Mouse (Mus musculus) G1E (cell line): ENCODE measurements around the gene Slc2a10. TPM values are rescaled to one million over a fixed set of nuclear protein-coding genes. Genes with fewer than 3 reads are reported as not detected.
"Not testable (repeated sequence)": the region's sequence is repeated elsewhere in the genome, so short reads cannot be mapped to it uniquely, and the experiment has no call there.

Experiments used
- ATAC-seq: 2 replicates; pipeline ENCODE4 v1.8.0; 2016; ENCODE audit warnings: mild to moderate bottlenecking; ENCODE audit not compliant: insufficient number of reproducible peaks, poor library complexity, low FRiP score, severe bottlenecking; ENCODE audit errors: extremely low read depth
- DNase-seq: peaks from one replicate; pipeline ENCODE4 v3.0.0; 2012; ENCODE audit warnings: low spot score
- H3K27me3 ChIP-seq: 2 replicates; pipeline ENCODE4 v1.6.1; 2012; ENCODE audit warnings: mild to moderate bottlenecking, low read length, inconsistent platforms; ENCODE audit not compliant: insufficient read depth
- H3K36me3 ChIP-seq: replicated peaks from 2 replicates; pipeline ENCODE3; 2012; ENCODE audit warnings: mild to moderate bottlenecking, inconsistent platforms
- H3K4me1 ChIP-seq: 2 replicates; pipeline ENCODE4 v1.6.1; 2012; ENCODE audit warnings: low read depth, low read length, inconsistent platforms, mixed read lengths; ENCODE audit not compliant: insufficient read depth
- H3K4me3 ChIP-seq: 2 replicates; pipeline ENCODE4 v1.5.1; 2012; ENCODE audit warnings: low read depth, mild to moderate bottlenecking, inconsistent platforms, low read length, moderate library complexity, mixed read lengths
- H3K9me3 ChIP-seq: replicated peaks from 2 replicates; pipeline ENCODE4 v1.6.1; 2012; ENCODE audit warnings: inconsistent platforms
- CTCF ChIP-seq: IDR thresholded peaks from 2 replicates; pipeline ENCODE4 v1.5.1; 2012; ENCODE audit warnings: low read depth, low read length, inconsistent platforms, mixed read lengths
- GATA1 ChIP-seq: IDR thresholded peaks from 2 replicates; pipeline ENCODE4 v1.6.1; 2012; ENCODE audit warnings: borderline replicate concordance, low read length, inconsistent platforms, mixed read lengths
- GATA2 ChIP-seq: IDR thresholded peaks from 2 replicates; pipeline ENCODE4 v1.6.1; 2012; ENCODE audit warnings: low read depth, low read length, inconsistent platforms, borderline replicate concordance
- POLR2AphosphoS5 ChIP-seq: IDR thresholded peaks from 2 replicates; pipeline ENCODE4 v1.6.1; 2012; ENCODE audit warnings: low read depth, low read length, inconsistent platforms; ENCODE audit not compliant: insufficient replicate concordance
- TAL1 ChIP-seq: conservative IDR thresholded peaks from 2 replicates; pipeline ENCODE4 v1.6.1; 2012; ENCODE audit warnings: low read depth, low read length, inconsistent platforms, mixed read lengths
- polyA plus RNA-seq: library from polyadenylated mRNA; stranded (reverse); fragments of >175 nt; gene quantifications from 2 replicates; pipeline ENCODE4 v1.2.3, GENCODE M21; 2012
- total RNA-seq, 2 experiments: library from RNA; stranded (forward) in 1 of 2; stranded (reverse) in 1 of 2; fragments of 200-1000 nt in 1 of 2; fragments of >200 nt in 1 of 2; fragmentation: Nextera tagmentation in 1 of 2; gene quantifications; 2 replicates each; pipeline ENCODE4 v1.2.3; 2014 to 2017

Gene Slc2a10
- total and polyA plus RNA-seq, 3 experiments = 0.16 TPM; not detected in 2

GRCm38 (mm10) chr2:165497706-165498275 is 5.8 kb upstream of the Slc2a10 start:
- H3K4me1 ChIP-seq = peaks cover 11% of the 10 kb centered on the region
- TF ChIP-seq POLR2AphosphoS5 (no peak), CTCF (no peak), GATA2 (no peak), TAL1 (no peak), GATA1 (no peak)
- H3K27me3 ChIP-seq = peaks cover 17% of the 10 kb centered on the region
- no peak overlapping the region for H3K4me3 ChIP-seq
- DNase-seq = no peak
- no peaks in the 10 kb centered on the region for H3K36me3 ChIP-seq
- ATAC-seq = no peak
- H3K9me3 ChIP-seq = peaks cover 3% of the 10 kb centered on the region; the same call in 1 of the 2 replicates

- no peaks in the 10 kb centered on the region for H3K36me3 ChIP-seq
- TF ChIP-seq TAL1 (no peak), GATA2 (no peak), GATA1 (no peak), POLR2AphosphoS5 (no peak), CTCF (no peak)
- H3K27me3 ChIP-seq = peaks cover 17% of the 10 kb centered on the region
- ATAC-seq = no peak
- DNase-seq = no peak
- H3K9me3 ChIP-seq = peaks cover 3% of the 10 kb centered on the region; the same call in 1 of the 2 replicates
- no peak overlapping the region for H3K4me3 ChIP-seq
- H3K4me1 ChIP-seq = peaks cover 5% of the 10 kb centered on the region
Observed at GRCm38 (mm10) chr2:165498816-165499215, 4.8 kb upstream of the Slc2a10 start.

GRCm38 (mm10) chr2:165509686-165510085 is 6.1 kb downstream of the Slc2a10 start:
- DNase-seq (no peak), ATAC-seq (no peak)
- Histone ChIP-seq H3K9me3 (no peaks in the 10 kb centered on the region), H3K27me3 (no peaks in the 10 kb centered on the region; the same call in 1 of the 2 replicates), H3K36me3 (no peaks in the 10 kb centered on the region), H3K4me1 (no peaks in the 10 kb centered on the region), H3K4me3 (no peak overlapping the region)
- TF ChIP-seq GATA1 (no peak), CTCF (no peak), POLR2AphosphoS5 (no peak), GATA2 (no peak), TAL1 (no peak)

- no peaks in the 10 kb centered on the region for H3K27me3 ChIP-seq
Observed at GRCm38 (mm10) chr2:165510466-165510865, 6.9 kb downstream of the Slc2a10 start.

GRCm38 (mm10) chr2:165510914-165511458 is 7.4 kb downstream of the Slc2a10 start:
- H3K27me3 ChIP-seq = not testable (repeated sequence)

More at GRCm38 (mm10) chr2:165510466-165510865, 6.9 kb downstream of the Slc2a10 start:
- Histone ChIP-seq H3K36me3 (no peaks in the 10 kb centered on the region), H3K9me3 (no peaks in the 10 kb centered on the region), H3K4me1 (no peaks in the 10 kb centered on the region), H3K4me3 (no peak overlapping the region)
- ATAC-seq = no peak
- TF ChIP-seq GATA2 (no peak), TAL1 (no peak), GATA1 (no peak), POLR2AphosphoS5 (no peak), CTCF (no peak)
- DNase-seq = no peak

GRCm38 (mm10) chr2:165511530-165511929 is 7.9 kb downstream of the Slc2a10 start:
- H3K27me3 ChIP-seq, ATAC-seq, DNase-seq, H3K36me3 ChIP-seq, H3K4me3 ChIP-seq, H3K4me1 ChIP-seq, H3K9me3 ChIP-seq: not testable (repeated sequence)

More at GRCm38 (mm10) chr2:165510914-165511458, 7.4 kb downstream of the Slc2a10 start:
- H3K9me3 ChIP-seq, H3K4me3 ChIP-seq, H3K36me3 ChIP-seq, DNase-seq, H3K4me1 ChIP-seq: not testable (repeated sequence)
- peak; percentile 34; the same call in 1 of the 2 replicates for ATAC-seq

- TF ChIP-seq TAL1 = no peak
- no peak for TF ChIP-seq GATA2
- no peak for TF ChIP-seq POLR2AphosphoS5
- TF ChIP-seq GATA1 = no peak
- no peak for TF ChIP-seq CTCF
- Histone ChIP-seq H3K4me3 (no peak overlapping the region), H3K27me3 (no peaks in the 10 kb centered on the region), H3K36me3 (no peaks in the 10 kb centered on the region), H3K4me1 (no peaks in the 10 kb centered on the region), H3K9me3 (no peaks in the 10 kb centered on the region)
- no peak for DNase-seq
- ATAC-seq = no peak
Observed at GRCm38 (mm10) chr2:165512426-165512825, 8.8 kb downstream of the Slc2a10 start.
